Mouse (Mus musculus) thymus, postnatal 36 days (tissue): ENCODE measurements around the gene Nr2f2.

Source experiments
- DNase-seq, 2 experiments: peaks; one replicate each; pipeline ENCODE4 v3.0.0; 2022; ENCODE audit warnings: mixed read lengths in 2 of 2

Nr2f2 gene

GRCm38 (mm10) chr7:70364798-70365197 is 1.7 kb downstream of the Nr2f2 start:
- no peak for DNase-seq

GRCm38 (mm10) chr7:70363351-70363750 is 3.2 kb downstream of the Nr2f2 start:
- DNase-seq: no peak

DNA sequence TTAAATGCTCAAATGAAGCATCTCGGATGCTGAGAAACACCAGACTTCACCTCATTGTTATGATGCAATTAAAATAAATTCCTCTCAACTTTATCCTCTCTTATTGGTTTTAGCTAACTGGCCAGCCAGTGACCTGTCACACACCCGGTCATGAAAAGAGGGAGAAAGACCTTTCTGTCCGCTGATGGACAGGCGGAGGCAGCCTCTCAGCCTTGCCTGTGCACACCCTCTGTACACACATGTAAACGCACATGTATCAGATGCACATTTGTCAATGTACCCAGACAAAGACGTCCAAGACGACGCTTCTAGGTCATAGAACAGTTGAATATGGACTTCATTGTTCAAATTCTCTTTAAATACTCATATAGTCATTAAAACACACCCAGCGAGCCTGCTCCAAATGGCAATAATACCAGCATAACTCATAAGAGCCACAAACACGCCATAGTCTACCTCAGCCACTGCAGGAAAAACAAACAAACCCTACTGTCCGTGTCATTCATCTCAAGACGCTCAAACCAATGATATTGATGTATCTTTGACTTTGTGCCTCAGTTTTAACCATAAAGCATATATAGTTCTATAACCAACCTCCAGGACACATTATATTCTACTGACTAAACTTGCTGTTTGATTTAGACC is 3.9 kb downstream of the Nr2f2 start:
- DNase-seq: no peak

DNA sequence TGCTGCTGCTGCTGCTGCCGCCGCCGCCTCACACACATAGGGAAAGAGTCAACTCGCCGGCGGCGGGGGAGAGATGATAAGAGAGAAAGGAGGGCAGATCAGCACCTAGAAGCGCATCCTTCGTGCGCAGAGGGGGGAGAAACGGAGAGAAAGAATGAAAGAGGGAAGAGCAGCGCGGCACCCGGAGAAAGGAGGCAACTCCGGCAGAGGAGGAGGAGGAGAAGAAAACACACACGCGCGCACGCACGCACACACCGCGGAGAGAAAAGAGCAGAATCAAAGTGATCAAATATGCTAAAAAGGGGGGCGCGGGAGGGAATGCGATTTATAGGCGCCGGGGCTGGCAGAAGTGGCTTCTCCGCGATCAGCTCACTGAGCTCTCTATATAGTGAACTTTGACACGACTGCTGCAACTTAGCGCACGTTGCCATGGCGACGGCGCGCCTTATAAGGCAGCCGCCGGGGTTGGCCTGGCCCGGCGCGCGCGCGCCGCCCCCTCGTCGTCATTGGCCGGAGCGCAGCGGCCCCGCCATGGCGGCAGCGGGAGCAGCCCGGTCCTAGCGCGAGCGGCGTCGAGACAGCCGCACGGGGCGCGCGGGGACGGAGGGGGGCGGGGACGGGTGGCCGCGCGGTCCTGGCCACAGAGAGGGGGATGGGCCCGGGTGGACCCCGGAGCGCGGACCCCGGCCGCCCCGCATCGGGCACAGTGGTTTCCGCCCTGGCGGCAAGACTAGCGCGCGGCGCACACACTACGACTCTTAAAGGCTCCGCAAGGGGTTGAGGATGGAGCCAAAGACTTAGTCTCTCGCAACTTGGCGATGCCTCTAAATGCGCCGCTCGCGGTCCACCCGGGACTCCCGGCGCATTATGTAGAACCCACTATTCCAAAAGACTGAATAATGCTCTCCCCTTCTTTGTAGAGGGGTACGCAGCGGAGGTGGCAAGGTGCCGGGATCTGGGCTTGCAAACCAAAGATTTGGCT is 4.9 kb downstream of the Nr2f2 start:
- DNase-seq: no peak

DNA sequence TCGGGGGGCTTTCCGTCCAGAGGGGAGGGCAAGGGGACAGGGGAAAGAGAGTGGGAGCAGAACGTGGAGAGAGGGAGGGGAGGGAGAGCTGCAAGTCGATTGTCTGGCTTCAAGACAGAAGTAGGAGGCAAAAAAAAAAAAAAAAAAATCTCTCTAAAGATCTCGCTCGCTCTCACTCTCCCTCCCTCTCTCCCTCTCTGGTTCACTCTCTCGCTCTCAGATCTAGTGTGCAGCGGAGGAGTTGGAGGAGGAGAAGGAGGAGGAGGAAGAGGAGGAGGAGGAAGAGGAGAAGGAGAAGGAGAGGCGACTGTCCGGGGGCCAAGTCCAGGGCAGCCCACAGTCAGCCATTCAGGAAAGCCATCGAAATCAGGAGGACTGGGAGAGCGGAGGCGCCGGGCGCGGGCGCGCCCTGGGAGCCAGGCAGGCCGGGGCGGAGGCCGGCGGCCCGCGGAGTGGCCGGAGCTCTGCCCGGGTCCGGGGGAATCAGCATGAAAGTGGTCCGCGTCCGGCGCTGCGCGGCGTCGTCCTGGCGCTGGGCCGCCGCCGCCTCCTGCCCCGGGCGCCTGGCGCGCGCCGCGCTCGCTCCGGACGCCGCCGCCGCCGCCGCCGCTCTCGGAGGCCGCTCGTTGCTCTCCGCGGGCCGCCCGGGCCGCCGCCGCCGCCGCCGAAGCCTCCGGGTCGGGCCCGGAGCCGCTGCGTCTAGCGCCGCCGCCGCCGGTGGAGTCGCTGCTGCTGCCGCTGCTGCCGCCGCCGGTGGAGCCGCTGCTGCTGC is 5.7 kb downstream of the Nr2f2 start:
- DNase-seq: no peak

DNA sequence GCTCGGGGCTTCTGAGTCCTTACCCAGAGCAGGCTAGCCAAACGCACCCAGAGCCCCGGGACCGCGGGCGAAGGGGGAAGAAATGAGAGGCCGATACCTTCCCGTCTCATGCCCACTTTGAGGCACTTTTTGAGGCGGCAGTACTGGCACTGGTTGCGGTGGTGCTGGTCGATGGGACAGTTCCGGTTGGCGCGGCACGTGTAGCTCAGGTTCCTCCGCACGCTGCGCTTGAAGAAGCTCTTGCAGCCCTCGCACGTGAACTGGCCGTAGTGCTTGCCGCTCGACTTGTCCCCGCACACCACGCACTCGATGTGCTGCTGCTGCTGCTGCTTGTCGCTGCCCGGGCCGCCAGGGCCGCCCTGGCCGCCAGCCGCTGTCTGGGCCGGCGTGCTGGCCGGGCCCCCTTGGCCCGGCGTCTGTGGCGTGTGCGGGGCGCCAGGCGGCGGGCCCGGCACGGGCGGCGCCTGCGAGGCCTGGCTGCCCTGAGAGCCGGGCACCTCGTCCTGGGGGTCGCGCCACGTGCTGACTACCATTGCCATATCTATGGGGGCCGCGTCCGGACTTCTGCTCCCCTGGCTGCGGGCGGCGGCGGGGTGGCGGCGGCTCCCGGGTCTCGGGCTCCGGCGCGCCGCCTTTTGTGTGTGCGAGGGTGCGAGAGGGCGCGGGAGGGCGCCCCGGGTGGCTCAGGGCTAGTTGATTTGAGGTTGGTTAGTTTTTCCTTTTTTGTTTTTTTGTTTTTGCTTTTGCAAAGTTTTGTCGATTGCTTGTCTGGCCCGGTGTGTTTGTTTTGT is 6.5 kb downstream of the Nr2f2 start:
- DNase-seq: no peak

- no peak for DNase-seq
Observed at GRCm38 (mm10) chr7:70358848-70359591, 7.5 kb downstream of the Nr2f2 start.

- no peak for DNase-seq
Observed at GRCm38 (mm10) chr7:70358020-70358847, 8.3 kb downstream of the Nr2f2 start.

- no peak for DNase-seq
Observed at GRCm38 (mm10) chr7:70357516-70358019, 9.0 kb downstream of the Nr2f2 start.

GRCm38 (mm10) chr7:70356691-70357515 is 9.6 kb downstream of the Nr2f2 start:
- DNase-seq: no peak

- DNase-seq: no peak
Observed at GRCm38 (mm10) chr7:70355691-70356568, 10.6 kb downstream of the Nr2f2 start.

- DNase-seq: no peak
Observed at GRCm38 (mm10) chr7:70355357-70355620, 11.2 kb downstream of the Nr2f2 start.

- DNase-seq: no peak
Observed at GRCm38 (mm10) chr7:70354606-70355356, 11.8 kb downstream of the Nr2f2 start.

GRCm38 (mm10) chr7:70353151-70353550 is 13.4 kb downstream of the Nr2f2 start:
- no peak for DNase-seq

DNA sequence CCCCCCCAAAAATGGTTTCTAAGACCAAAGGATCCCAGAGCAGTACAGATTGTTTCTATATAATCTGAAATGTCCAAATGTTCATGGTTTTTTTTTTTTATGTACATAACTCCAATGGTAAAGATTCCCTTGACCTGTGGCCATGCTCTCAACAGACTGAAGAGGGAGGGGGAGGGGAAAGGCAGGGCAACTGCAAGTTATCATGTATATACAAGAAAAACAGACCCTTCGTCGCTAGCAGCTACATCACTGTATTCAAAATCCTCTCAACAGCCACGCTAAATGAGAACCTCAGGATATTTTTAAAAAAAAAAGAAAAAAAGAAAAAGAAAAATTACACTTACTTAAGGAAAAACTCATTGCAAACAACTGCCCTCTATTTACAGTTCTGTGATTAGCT is 13.9 kb downstream of the Nr2f2 start:
- no peak for DNase-seq

DNA sequence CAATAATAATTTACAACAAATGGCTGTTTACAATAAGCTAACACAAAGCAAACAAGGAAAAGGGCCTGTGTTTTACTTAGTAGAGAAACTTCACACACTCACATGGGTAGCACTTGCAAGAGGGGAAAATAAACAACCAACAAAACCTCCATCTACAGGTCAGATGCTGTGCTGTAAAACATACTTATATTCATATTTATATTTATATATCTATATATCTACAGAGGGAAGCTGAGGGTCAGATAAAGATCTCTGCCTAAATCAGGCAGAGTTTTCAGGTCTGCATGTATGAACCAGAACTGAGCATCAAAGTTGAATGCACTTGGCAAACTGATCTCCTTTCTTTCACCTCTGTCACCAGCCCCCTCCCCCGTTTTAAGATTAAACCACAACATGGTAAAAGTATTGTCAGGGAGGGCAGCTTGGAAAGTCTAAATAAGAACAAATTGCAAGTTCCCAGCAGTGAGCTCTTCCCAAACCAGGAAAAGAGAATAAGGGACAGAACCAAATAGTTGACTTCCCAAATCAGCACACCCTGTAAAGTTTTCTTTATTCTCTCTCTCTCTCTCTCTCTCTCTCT is 14.5 kb downstream of the Nr2f2 start:
- no peak for DNase-seq

GRCm38 (mm10) chr7:70350781-70351551 is 15.6 kb downstream of the Nr2f2 start:
- DNase-seq: no peak
